Mouse (Mus musculus) forebrain, embryonic 10.5 days (tissue): ENCODE results near the gene Bbs9. TPM values are rescaled to one million over a fixed set of nuclear protein-coding genes. Genes with fewer than 3 reads are reported as not detected.
A peak's percentile ranks its signal among the peaks of the same experiment; 100 is the strongest.

ENCODE experiments used
- DNase-seq: peaks from one replicate; pipeline ENCODE4 v3.0.0-alpha.2; 2017; ENCODE audit warnings: low spot score; ENCODE audit errors: extremely low spot score
- H3K27ac ChIP-seq: fragments of 300-500 bp; sonication (generic); 2 replicates; pipeline ENCODE4 v1.5.1; 2016; ENCODE audit warnings: mild to moderate bottlenecking
- H3K27me3 ChIP-seq: fragments of 300-500 bp; sonication (generic); 2 replicates; pipeline ENCODE4 v1.6.1; 2016; ENCODE audit warnings: mild to moderate bottlenecking; ENCODE audit not compliant: poor library complexity, severe bottlenecking
- H3K36me3 ChIP-seq: fragments of 300-500 bp; sonication (generic); replicated peaks from 2 replicates; pipeline ENCODE4 v1.6.1; 2016; ENCODE audit warnings: mild to moderate bottlenecking, moderate library complexity
- H3K4me1 ChIP-seq: fragments of 300-500 bp; sonication (generic); 2 replicates; pipeline ENCODE4 v1.6.1; 2016
- H3K4me3 ChIP-seq: fragments of 300-500 bp; sonication (generic); 2 replicates; pipeline ENCODE4 v1.5.1; 2016; ENCODE audit warnings: mild to moderate bottlenecking, moderate library complexity
- H3K9me3 ChIP-seq: fragments of 300-500 bp; sonication (generic); 2 replicates; pipeline ENCODE4 v1.6.1; 2016; ENCODE audit warnings: mild to moderate bottlenecking, moderate library complexity
- WGBS: fragments of 180-500 bp; shearing (Covaris S2); methylation state at CpG from one replicate; pipeline ENCODE4 v1.1.7; 2016; 5-methylcytosine and 5-hydroxymethylcytosine counted together
- polyA plus RNA-seq: library from polyadenylated mRNA; unstranded; fragments of >200 nt; fragmentation: Nextera tagmentation; extraction: Ambion mirVana; gene quantifications from 2 replicates; pipeline ENCODE4 v1.2.1, GENCODE M21; 2016

The Bbs9 gene
- polyA plus RNA-seq, 1 experiment from 2014 or later = 14.6 TPM

DNA sequence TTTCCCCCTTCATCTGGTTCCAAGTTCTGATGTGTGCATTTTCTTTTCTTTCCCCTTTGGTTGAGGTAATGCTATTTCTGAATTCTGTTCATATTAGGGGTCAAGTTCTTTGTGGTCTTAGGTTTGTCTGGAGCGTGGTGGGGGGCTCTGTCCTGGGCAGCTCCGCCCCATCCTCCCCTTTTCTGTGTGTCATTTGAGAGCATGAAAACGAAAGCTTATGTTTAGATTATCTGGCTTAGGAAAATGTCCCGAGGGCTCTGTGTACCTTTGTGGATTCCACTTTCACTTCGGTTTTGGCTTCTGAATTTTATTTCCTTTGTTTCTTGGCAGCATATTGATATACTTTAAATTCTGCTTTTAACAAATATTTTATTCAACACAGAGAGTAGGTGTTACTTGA is 80.6 kb downstream of the Bbs9 start:
- Histone ChIP-seq H3K27me3 (no peaks in the 10 kb centered on the region), H3K9me3 (no peaks in the 10 kb centered on the region), H3K36me3 (no peaks in the 10 kb centered on the region), H3K4me1 (no peaks in the 10 kb centered on the region), H3K27ac (no peak overlapping the region), H3K4me3 (no peak overlapping the region)
- WGBS = 78% methylated on average over 5 of the region's 5 CpGs
- DNase-seq = no peak

DNA sequence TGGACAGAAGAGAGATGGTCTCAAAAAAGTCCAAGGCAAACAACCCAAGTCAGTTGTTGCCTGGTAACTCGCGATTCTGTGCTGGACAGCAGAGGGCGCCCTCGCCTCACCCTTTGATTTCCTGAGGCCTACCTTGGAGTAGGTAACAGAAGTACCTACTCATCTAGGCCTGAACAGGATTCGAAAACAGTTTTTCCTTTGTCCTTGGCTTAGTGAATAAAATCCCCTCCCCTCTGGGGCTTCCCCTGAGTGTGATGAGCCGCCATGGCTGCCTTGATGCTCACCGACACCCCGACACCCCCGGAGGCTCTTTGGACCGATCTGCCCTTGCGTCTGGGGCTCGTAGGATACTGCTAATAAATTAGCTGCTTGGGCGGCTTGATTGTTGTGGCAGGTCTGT is 82.0 kb downstream of the Bbs9 start:
- Histone ChIP-seq H3K36me3 (no peaks in the 10 kb centered on the region), H3K27me3 (no peaks in the 10 kb centered on the region), H3K4me1 (no peaks in the 10 kb centered on the region), H3K9me3 (no peaks in the 10 kb centered on the region), H3K27ac (no peak overlapping the region), H3K4me3 (no peak overlapping the region)
- peak; percentile 53 for DNase-seq
- 52% methylated on average over 13 of the region's 13 CpGs for WGBS

DNA sequence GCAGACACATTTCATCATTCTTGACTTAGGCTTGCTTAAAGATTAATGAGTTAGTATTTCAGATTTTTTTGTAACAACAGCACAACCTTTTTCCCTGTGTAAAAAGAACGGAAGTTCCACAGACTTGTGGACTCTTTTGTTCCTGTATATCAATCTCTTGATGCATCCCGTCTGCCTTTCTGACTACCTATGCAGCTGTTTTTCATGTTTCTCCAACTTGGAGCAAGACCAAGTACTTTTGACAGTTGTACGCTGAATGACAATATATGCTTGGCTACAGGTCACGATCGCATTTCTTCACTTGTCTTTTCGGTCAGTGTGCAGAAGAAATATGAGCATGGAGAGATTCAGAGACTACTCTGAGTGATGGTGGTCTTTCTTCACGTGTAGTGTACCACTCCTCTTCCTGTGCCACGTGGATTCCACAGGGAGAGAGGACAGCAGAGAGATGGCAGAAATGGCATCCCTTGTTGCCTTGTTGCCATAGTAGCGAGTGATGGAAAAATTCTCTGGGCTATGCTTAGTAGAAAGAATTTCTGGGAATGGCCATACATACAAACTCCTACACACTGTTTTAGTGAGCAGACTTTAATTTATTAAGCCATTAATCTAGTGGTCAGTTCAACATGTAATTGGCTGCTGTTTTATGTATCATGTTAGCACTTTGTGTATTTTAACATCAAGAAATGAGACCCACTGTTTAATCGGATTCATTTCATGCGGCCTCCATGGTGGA is 88.3 kb downstream of the Bbs9 start:
- Histone ChIP-seq H3K27me3 (no peaks in the 10 kb centered on the region), H3K4me3 (no peak overlapping the region), H3K36me3 (no peaks in the 10 kb centered on the region), H3K9me3 (no peaks in the 10 kb centered on the region; the same call in 1 of the 2 replicates), H3K4me1 (no peaks in the 10 kb centered on the region), H3K27ac (no peak overlapping the region)
- no peak for DNase-seq
- 92% methylated on average over 11 of the region's 11 CpGs for WGBS

DNA sequence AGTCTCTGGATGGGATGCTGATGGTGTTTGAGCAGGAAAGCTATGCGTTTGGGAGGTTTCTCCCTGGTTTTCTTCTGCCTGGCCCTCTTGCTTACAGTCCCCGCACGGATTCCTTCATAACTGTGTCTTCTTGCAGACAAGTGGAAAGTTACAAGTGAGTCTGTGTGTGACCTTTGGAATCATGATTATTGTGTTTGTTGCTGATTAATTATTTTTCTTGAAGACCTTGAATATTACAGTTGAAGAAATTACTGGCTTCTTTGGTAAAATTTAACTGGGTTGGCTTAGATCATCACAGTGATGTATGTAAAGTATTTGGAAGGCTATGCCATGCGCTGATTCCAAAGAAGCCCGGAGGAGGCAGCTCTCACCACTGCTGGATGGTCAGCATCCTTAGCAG is 92.2 kb downstream of the Bbs9 start:
- WGBS = 94% methylated on average over 5 of the region's 5 CpGs
- no peak overlapping the region for H3K27ac ChIP-seq
- H3K4me1 ChIP-seq = no peaks in the 10 kb centered on the region
- no peaks in the 10 kb centered on the region for H3K27me3 ChIP-seq
- no peak for DNase-seq
- peaks cover 5% of the 10 kb centered on the region; the same call in 1 of the 2 replicates for H3K9me3 ChIP-seq
- no peak overlapping the region for H3K4me3 ChIP-seq
- H3K36me3 ChIP-seq = no peaks in the 10 kb centered on the region

DNA sequence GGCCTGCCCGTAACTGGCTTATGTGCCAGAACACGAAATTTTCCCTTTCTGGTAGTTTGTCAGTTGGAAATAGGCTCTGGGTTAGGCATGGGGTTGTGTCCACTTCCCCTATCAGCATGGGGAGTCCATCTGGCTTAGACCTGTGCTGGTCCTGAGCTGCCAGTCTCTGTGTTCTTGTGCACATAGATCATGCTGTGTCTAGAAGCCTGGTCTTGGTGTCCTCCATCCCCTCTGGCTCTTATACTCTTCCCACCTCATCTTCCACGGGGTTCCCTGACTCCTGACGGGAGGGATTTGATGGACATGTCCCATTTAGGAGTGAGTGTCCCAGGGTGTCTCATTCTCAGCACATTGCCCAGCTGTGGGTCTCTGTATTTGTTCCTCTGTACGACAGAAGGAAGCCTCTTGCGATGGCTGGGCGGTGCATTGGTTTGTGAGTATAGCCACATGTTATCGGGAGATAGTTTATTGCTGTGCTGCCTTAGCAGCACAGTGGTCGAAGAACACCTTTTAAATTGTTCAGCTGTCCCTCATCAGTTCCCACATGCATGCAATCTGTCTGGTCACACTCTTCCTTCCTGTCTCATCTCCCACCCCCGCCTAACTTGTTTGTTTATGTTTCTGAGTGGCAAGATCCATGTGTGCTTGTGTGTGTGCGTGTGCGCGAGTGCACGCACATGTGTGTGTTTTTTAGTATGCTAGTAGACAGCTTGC is 101.1 kb downstream of the Bbs9 start:
- no peak overlapping the region for H3K4me3 ChIP-seq
- H3K36me3 ChIP-seq = no peaks in the 10 kb centered on the region
- H3K9me3 ChIP-seq = no peaks in the 10 kb centered on the region
- no peaks in the 10 kb centered on the region for H3K4me1 ChIP-seq
- H3K27me3 ChIP-seq = no peaks in the 10 kb centered on the region
- WGBS = 84% methylated on average over 14 of the region's 14 CpGs
- no peak overlapping the region for H3K27ac ChIP-seq
- DNase-seq = no peak

DNA sequence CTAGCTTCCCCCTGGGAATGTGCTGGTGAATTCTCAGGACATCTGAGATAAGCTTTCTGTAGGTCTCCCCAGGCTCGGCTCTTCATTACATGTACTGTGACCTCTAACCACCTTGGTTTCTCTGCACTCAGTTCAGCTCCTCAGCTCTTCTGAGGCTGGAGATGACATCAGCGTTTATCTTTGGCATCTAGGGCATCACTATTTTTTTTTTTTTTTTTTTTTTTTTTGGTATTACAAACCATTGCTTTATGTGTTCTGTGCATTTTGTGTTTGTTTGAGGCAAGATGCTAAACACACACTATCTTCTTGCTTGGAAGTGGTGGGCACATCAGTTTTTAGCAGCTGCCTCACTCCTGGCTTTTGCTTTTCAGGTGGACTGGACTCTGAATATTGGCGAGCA is 102.8 kb downstream of the Bbs9 start:
- Histone ChIP-seq H3K27me3 (no peaks in the 10 kb centered on the region), H3K36me3 (no peaks in the 10 kb centered on the region), H3K9me3 (no peaks in the 10 kb centered on the region), H3K4me3 (no peak overlapping the region), H3K4me1 (no peaks in the 10 kb centered on the region), H3K27ac (no peak overlapping the region)
- DNase-seq = no peak
- WGBS = 82% methylated on average over 3 of the region's 3 CpGs

DNA sequence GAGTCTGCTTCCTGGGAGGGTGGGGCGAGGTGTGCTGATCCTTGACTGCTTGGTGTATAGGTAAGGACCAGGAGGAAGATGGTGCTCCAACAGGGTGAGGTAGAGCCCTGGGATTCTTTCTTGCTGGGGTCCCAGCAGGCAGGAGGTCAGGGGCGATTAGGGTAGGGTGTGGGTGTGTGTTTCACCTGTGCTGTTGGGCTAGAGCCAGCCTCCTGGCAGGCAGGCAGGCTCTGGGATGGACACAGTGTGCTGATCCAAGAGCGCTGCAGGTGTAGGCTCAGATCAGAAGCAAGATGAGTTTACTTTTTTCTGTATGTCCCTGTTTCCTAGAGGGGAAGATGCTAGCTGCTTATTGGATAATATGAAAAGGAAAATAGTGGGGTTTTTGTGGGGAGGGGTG is 108.7 kb downstream of the Bbs9 start:
- DNase-seq = no peak
- Histone ChIP-seq H3K4me1 (no peaks in the 10 kb centered on the region), H3K27me3 (no peaks in the 10 kb centered on the region), H3K9me3 (peaks cover 2% of the 10 kb centered on the region; the same call in 1 of the 2 replicates), H3K4me3 (no peak overlapping the region), H3K27ac (no peak overlapping the region), H3K36me3 (peaks cover 3% of the 10 kb centered on the region; the same call in 1 of the 2 replicates)
- 79% methylated on average over 3 of the region's 3 CpGs for WGBS

DNA sequence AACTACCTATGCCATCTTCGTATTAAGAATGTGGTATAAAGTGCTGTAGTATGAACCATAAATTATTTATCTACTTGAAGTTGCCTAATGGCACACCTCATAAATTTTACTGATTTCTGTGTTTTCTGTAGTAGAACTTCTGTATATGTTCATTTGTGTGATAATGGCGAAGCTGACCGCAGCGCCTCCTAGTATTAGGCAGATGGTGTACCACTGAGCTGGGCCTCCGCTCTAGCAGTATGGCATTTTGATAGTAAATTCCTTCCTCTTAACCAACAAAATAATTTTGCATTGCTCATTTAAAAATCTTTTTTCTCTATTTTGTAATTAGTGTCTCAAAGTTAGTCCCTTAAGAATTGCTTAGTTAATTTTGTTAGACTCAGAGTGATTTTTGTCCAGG is 117.5 kb downstream of the Bbs9 start:
- H3K4me1 ChIP-seq = peaks cover 10% of the 10 kb centered on the region
- no peak overlapping the region for H3K4me3 ChIP-seq
- no peaks in the 10 kb centered on the region for H3K36me3 ChIP-seq
- WGBS = 97% methylated on average over 5 of the region's 5 CpGs
- H3K27ac ChIP-seq = no peak overlapping the region
- no peaks in the 10 kb centered on the region for H3K27me3 ChIP-seq
- no peak for DNase-seq
- H3K9me3 ChIP-seq = 0 out of 2 replicates have a peak, but pooled peaks cover 2% of the 10 kb centered on the region

DNA sequence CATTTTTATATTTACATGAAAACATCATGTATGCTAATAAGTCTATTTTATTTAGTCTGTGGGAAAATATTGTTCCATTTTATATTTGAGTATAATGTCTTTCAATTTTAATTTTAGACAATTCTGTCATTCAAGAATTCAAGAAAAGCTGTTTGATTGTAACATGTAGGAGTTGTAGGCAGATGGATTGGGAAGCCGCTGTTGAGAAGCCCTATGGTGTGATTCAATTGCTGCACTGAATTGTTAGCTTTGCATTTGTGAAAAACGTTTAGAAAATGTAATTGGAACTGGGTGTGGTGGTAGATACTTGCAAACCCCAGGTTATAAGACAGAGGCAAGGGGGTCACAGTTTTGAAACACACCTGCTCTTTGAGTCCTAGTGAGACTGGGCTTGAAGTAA is 121.1 kb downstream of the Bbs9 start:
- Histone ChIP-seq H3K27ac (no peak overlapping the region), H3K9me3 (no peaks in the 10 kb centered on the region), H3K36me3 (no peaks in the 10 kb centered on the region), H3K4me3 (no peak overlapping the region), H3K4me1 (peaks cover 11% of the 10 kb centered on the region), H3K27me3 (no peaks in the 10 kb centered on the region)
- 63% methylated on average over 2 of the region's 2 CpGs for WGBS
- no peak for DNase-seq

DNA sequence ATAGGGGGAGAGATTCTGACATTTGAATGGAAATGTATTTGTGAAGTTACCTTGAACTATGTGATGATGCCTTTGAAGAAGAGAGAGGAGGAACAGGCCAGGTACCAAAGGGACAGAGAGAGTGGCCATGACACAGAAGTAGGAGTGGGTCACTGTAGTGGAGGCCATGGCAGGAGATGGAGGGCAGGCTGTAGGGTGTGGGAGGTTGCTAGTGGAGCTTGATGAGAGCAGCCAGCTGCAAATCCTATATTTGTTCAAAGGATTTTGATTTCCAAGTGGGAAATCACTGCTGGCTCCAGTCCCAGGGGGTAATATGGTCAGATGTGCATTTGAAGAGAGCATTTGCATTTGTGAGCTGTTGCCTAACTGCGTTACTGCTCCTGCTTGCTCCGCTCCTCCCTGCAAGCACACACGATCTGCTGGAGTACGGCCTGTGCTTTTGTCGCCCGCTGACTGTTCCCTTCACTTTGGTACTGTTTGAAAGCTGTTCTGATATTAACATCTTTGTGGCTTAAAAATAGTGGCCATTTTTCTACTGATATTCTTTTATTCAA is 137.8 kb downstream of the Bbs9 start:
- Histone ChIP-seq H3K27me3 (no peaks in the 10 kb centered on the region), H3K36me3 (no peaks in the 10 kb centered on the region), H3K4me1 (no peaks in the 10 kb centered on the region), H3K9me3 (peaks cover 3% of the 10 kb centered on the region; the same call in 1 of the 2 replicates), H3K27ac (no peak overlapping the region), H3K4me3 (no peak overlapping the region)
- 92% methylated on average over 6 of the region's 6 CpGs for WGBS
- no peak for DNase-seq

DNA sequence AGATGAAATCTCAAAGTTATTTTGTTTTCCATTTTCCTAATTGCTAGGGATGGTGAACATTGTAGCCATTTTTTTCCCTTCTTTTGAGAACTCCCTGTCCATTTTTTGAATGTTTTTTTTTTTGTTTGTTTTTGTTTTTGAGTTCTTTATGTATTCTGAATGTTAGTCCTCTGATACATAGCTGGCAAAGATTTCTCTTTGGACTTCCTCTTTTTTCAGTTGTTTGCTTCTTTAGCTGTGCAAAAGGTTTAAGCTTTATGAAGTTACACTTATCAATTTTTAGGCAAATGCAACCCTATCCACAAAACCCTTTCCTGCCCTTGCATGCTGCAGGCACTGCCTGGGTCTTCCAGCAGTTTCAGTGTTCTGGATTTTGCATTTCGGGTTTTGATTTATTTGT is 143.7 kb downstream of the Bbs9 start:
- Histone ChIP-seq H3K27me3 (no peaks in the 10 kb centered on the region), H3K36me3 (no peaks in the 10 kb centered on the region), H3K4me1 (no peaks in the 10 kb centered on the region), H3K9me3 (peaks cover 3% of the 10 kb centered on the region; the same call in 1 of the 2 replicates), H3K27ac (no peak overlapping the region), H3K4me3 (no peak overlapping the region)
- no peak for DNase-seq
- 86% methylated on average over 1 of the region's 1 CpGs for WGBS

DNA sequence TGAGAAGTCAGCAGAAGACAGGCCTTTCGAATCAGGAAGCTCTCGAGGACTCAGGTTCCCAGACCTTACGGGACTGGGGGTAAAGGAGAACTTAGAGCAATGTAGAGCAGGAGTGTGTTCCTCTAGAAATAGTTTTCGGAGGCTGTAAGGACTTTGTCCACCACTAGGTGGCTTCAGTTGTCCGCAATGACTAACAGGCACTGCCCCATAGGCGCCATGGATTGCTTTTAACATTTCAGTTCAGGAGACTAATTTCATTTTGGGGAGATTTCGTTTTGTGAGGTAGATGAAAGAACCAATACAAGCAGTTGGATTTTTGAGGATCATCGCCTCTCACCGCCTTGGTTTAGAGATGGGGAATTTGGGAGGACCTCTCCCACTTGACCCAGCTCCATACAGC is 149.5 kb downstream of the Bbs9 start:
- WGBS = 56% methylated on average over 9 of the region's 9 CpGs
- Histone ChIP-seq H3K27me3 (no peaks in the 10 kb centered on the region), H3K36me3 (no peaks in the 10 kb centered on the region), H3K9me3 (no peaks in the 10 kb centered on the region), H3K4me1 (no peaks in the 10 kb centered on the region), H3K4me3 (no peak overlapping the region), H3K27ac (no peak overlapping the region)
- DNase-seq = no peak

DNA sequence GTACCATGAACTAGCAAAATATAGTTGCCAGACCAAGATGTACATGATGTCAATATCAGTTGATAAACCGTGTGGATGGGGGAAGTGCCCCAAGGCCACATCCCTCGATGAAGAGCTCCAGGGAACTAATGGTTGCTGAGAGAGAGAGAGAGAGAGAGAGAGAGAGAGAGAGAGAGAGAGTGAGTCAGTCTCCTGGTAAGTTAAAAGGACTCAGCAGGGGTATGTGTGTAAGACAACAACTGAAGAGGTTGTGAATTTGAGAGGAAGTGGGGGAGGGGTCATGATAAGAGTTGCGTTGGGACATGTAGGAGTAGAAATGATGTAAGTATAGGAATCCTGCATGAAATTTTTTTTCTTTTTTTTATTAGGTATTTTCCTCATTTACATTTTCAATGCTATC is 150.5 kb downstream of the Bbs9 start:
- no peak overlapping the region for H3K27ac ChIP-seq
- H3K9me3 ChIP-seq = no peaks in the 10 kb centered on the region
- no peaks in the 10 kb centered on the region for H3K4me1 ChIP-seq
- DNase-seq = no peak
- 90% methylated on average over 3 of the region's 3 CpGs for WGBS
- H3K27me3 ChIP-seq = no peaks in the 10 kb centered on the region
- H3K4me3 ChIP-seq = no peak overlapping the region
- H3K36me3 ChIP-seq = no peaks in the 10 kb centered on the region
